ENCODE assay signal across 28 mouse cellular contexts in genomic region chr7:78558503-78558902, GRCm38 (mm10).
"Had no signal": no experiment of that assay in that cellular context is flagged by ENCODE, and none has a peak within 500 bp of the region (broad histone marks: within the 10 kb centered on the region; RNA-seq: fewer than 3 reads in every experiment).

No protein-coding gene starts in this region.

- H3K9me3 ChIP-seq: embryonic facial prominence, embryonic 10.5 days; embryonic facial prominence, embryonic 12.5 days; embryonic facial prominence, embryonic 13.5 days; embryonic facial prominence, embryonic 15.5 days; forebrain, embryonic 10.5 days; forebrain, embryonic 12.5 days; forebrain, embryonic 13.5 days; forebrain, embryonic 15.5 days had no signal

- H3K36me3 ChIP-seq: embryonic facial prominence, embryonic 10.5 days; embryonic facial prominence, embryonic 12.5 days; embryonic facial prominence, embryonic 13.5 days; embryonic facial prominence, embryonic 15.5 days; forebrain, embryonic 10.5 days; forebrain, embryonic 12.5 days; forebrain, embryonic 15.5 days had no signal

- DNase-seq: cerebellum, adult 2 months; cerebellum, adult 8-10 months; cerebellum, adult 9-10 months; cerebellum, postnatal 10 days; cerebellum, postnatal 14 days; cerebellum, postnatal 25 days; cerebellum, postnatal 36 days; embryo, embryonic 11 days; forebrain, postnatal 0 days; gastrocnemius, adult 2 months; gastrocnemius, postnatal 10 days; gastrocnemius, postnatal 14 days; gastrocnemius, postnatal 25 days; gastrocnemius, postnatal 36 days; heart, adult 11 months; heart, adult 18-20 months; heart, adult 2 months had no signal

- H3K27ac ChIP-seq: embryonic facial prominence, embryonic 10.5 days; embryonic facial prominence, embryonic 12.5 days; embryonic facial prominence, embryonic 13.5 days; embryonic facial prominence, embryonic 15.5 days; forebrain, embryonic 10.5 days; forebrain, embryonic 12.5 days; forebrain, embryonic 13.5 days; forebrain, embryonic 15.5 days; gastrocnemius, adult 2 months; heart, adult 2 months had no signal

- H3K4me2 ChIP-seq: embryonic facial prominence, embryonic 12.5 days; embryonic facial prominence, embryonic 13.5 days; embryonic facial prominence, embryonic 15.5 days; forebrain, embryonic 12.5 days; forebrain, embryonic 13.5 days; forebrain, embryonic 15.5 days had no signal

- H3K4me1 ChIP-seq: embryonic facial prominence, embryonic 10.5 days; embryonic facial prominence, embryonic 12.5 days; embryonic facial prominence, embryonic 13.5 days; embryonic facial prominence, embryonic 15.5 days; forebrain, embryonic 10.5 days; forebrain, embryonic 12.5 days; forebrain, embryonic 13.5 days; forebrain, embryonic 15.5 days had no signal

- H3K27me3 ChIP-seq: embryonic facial prominence, embryonic 12.5 days; embryonic facial prominence, embryonic 13.5 days; embryonic facial prominence, embryonic 15.5 days; forebrain, embryonic 12.5 days; forebrain, embryonic 13.5 days; forebrain, embryonic 15.5 days had no signal

- H3K4me3 ChIP-seq: embryonic facial prominence, embryonic 10.5 days; embryonic facial prominence, embryonic 12.5 days; embryonic facial prominence, embryonic 13.5 days; embryonic facial prominence, embryonic 15.5 days; erythroblast, embryonic 14.5 days; forebrain, embryonic 10.5 days; forebrain, embryonic 12.5 days; forebrain, embryonic 13.5 days; forebrain, embryonic 15.5 days; gastrocnemius, adult 2 months; heart, adult 2 months had no signal

- H3K9ac ChIP-seq: embryonic facial prominence, embryonic 12.5 days; embryonic facial prominence, embryonic 13.5 days; embryonic facial prominence, embryonic 15.5 days; forebrain, embryonic 12.5 days; forebrain, embryonic 13.5 days; forebrain, embryonic 15.5 days; forebrain, postnatal 0 days had no signal

- ATAC-seq: forebrain, embryonic 13.5 days; forebrain, embryonic 14.5 days; forebrain, embryonic 15.5 days; forebrain, embryonic 16.5 days; forebrain, postnatal 0 days had no signal
